Mouse (Mus musculus): ENCODE results near the gene Prss46. TPM values are rescaled to one million over a fixed set of nuclear protein-coding genes. Genes with fewer than 3 reads are reported as not detected.

The Prss46 gene
- total RNA-seq, 1 experiment from 2014 or later, result not detected

DNA sequence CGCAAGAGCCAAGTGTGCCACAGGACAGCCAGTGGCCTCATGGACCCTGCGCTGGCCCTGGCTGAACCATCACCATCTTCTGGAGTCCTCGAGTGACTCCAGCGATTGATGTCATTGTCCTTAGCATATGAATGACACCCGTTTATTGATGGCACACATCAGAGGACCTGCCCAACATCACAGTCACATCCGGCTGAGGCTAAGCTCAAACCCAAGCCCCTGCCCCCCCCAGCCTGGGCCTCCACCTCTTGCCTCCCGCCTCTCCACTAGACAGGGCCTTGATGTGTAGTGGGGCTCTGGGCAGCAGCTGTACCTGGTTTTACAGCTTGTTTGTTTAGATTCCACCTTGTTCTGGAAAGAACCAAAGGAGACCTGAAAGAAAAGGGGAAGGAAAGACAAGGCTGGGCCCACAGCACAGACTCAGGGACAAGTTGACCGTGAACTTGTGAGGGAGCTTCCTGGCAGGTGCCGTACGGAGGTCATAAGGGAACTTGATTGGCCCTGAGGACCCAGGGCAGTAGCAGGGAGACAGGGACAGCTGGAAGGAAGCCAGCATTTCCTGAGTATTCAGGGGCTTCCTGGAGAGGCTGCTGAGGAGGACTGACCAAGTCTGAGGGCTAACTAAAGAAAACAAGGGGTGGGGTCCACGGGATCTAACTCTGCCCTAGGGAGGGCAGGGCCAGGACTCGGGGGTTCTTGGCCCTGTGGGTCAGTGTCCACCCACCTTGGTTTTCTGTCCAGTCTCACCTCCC lies 46.9 kb downstream of the Prss46 start:
- no peak for ATAC-seq (ENCODE audit: extremely low read depth, insufficient number of reproducible peaks, low FRiP score, poor library complexity, severe bottlenecking)

GRCm38 (mm10) chr9:110892552-110892951 lies 48.2 kb downstream of the Prss46 start:
- ATAC-seq (ENCODE audit: extremely low read depth, insufficient number of reproducible peaks, low FRiP score, poor library complexity, severe bottlenecking), result no peak

GRCm38 (mm10) chr9:110893429-110893828 lies 49.1 kb downstream of the Prss46 start:
- no peak for ATAC-seq (ENCODE audit: extremely low read depth, insufficient number of reproducible peaks, low FRiP score, poor library complexity, severe bottlenecking)

- no peak for ATAC-seq (ENCODE audit: extremely low read depth, insufficient number of reproducible peaks, low FRiP score, poor library complexity, severe bottlenecking)
Observed at GRCm38 (mm10) chr9:110895507-110895906, 51.2 kb downstream of the Prss46 start.

DNA sequence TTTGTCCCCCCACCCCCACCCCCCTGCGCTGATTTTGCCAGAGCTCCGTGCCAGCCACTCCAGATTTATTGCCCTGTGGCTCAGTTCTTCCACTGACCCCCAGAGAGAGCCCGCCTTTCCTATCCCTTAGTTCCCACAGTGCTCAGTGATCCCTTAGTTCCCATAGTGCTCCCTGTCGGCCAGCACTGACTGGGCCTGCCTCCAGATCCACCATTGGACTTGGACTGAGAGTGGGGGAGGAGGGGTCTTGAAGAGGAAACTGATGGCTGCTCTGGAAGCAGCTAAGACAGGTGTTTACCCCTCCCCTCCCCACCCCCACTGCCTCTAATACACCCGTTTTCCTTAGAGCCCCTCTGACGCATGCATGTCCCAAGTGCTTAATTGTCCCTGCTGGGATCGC lies 51.7 kb downstream of the Prss46 start:
- ATAC-seq (ENCODE audit: extremely low read depth, insufficient number of reproducible peaks, low FRiP score, poor library complexity, severe bottlenecking), result no peak

DNA sequence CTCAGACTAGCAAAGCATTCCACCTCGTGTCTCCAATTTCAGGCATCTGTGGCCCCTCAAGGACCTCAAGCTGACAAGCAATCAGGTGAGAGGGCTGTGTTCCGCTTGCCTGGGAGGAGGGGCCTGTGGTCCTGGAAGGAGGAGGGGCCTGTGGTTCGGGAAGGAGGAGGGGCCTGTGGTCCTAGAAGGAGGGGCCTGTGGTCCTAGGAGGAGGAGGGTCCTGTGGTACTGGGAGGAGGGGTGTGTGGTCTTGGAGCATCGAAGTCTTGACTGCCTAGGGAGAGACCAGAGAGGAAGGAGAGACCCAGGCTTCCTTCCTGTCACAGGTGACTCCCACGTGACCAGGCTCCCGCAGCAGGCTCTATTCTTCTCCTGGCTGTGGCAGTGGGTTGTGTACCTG lies 52.3 kb downstream of the Prss46 start:
- peak; percentile 28; the same call in 1 of the 2 replicates for ATAC-seq (ENCODE audit: extremely low read depth, insufficient number of reproducible peaks, low FRiP score, poor library complexity, severe bottlenecking)

DNA sequence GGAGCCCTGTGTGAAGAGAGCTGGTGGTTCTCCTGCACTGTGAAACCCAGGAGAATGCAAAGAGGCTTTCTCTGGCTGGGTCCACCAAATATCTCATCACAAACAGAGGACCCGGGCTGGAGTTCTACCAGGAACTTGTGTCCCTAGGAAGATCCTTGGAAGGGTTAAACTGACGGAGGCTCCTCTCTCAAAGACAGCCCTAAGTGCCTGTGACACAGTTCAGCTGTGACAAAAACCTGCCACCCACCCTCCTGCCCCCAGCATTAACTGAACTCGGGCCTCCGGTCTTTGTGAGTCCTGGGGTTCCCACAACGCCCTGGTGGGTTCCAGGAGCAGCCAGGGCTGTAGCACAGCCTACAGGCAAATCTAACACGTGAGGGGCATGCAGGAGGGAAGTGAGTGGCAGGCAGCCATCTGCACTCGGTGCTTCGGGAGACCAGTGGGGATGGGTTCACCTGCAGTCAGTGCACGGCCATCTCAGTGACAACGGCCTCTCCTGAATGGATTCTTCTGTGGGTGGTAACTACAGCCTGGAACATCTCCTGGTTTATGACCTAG lies 55.2 kb downstream of the Prss46 start:
- ATAC-seq (ENCODE audit: extremely low read depth, insufficient number of reproducible peaks, low FRiP score, poor library complexity, severe bottlenecking), result no peak

DNA sequence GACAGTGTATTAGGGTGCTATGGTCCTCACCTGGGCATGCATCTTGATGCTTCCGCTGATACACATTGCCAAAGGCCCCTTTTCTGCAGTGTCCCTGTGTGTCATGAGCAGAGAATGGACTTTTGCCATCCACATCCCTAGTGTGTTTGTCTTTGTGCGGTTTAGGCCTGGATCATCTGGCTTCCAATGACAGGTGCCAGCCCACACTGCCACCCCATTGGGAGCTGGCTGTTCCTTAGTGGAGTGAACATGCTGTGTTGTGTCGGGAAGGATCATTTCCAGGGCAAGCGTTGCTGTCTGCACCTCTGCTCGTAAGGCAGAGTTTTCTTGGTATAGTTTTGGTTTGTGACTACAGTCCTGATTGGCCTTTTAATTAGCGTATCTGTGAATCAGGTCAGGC lies 56.9 kb downstream of the Prss46 start:
- no peak for ATAC-seq (ENCODE audit: extremely low read depth, insufficient number of reproducible peaks, low FRiP score, poor library complexity, severe bottlenecking)

DNA sequence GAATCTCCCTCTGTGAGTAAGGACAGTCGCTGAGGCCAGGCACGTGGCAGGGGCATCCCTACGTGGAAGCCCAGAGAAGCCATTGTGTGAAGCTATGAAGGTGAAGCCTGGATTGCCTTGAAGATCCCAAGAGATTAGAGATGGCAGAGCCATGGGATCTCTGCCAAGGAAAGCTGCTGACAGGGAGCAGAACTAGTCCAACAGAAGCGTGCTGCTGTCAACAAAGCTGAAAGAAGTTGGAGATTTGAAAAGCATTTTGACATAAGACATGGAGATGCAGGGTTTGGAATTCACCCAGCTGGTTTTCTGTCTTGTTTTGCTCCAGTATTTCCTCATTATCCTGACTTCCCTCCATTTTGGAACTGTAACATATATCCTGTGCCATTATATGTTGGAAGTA lies 58.0 kb downstream of the Prss46 start:
- no peak for ATAC-seq (ENCODE audit: extremely low read depth, insufficient number of reproducible peaks, low FRiP score, poor library complexity, severe bottlenecking)

Other genes starting within 250 kb of the Prss46 start
- gene Nradd, start 220.1 kb upstream of the Prss46 start, total RNA-seq (2017), result 13.8 and 14.0 TPM in 2 replicates
- gene Nbeal2, start 190.3 kb upstream of the Prss46 start, total RNA-seq (2017), result 110 and 138 TPM in 2 replicates
- 123 and 125 TPM in 2 replicates for gene Ccdc12, start 188.0 kb upstream of the Prss46 start, total RNA-seq (2017)
- gene Myl3, start 102.6 kb upstream of the Prss46 start, total RNA-seq (2017), result not detected in 2 replicates
- gene Pth1r, start 97.4 kb upstream of the Prss46 start, total RNA-seq (2017), result not detected in 2 replicates
- not detected in 2 replicates for gene Prss42, start 46.3 kb upstream of the Prss46 start, total RNA-seq (2017)
- gene Prss44, start 30.5 kb upstream of the Prss46 start, total RNA-seq (2017), result not detected in 2 replicates
- gene Prss43, start 17.8 kb upstream of the Prss46 start, total RNA-seq (2017), result not detected in 2 replicates
- not detected in 2 replicates for gene Prss45, start 9.9 kb upstream of the Prss46 start, total RNA-seq (2017)
- not detected in 2 replicates for gene Prss50, start 13.5 kb downstream of the Prss46 start, total RNA-seq (2017)
- gene Als2cl, start 35.4 kb downstream of the Prss46 start, total RNA-seq (2017), result 16.4 and 18.2 TPM in 2 replicates
- 2.6 and 2.9 TPM in 2 replicates for gene Tmie, start 35.6 kb downstream of the Prss46 start, total RNA-seq (2017)
- gene Fam240a, start 72.4 kb downstream of the Prss46 start, total RNA-seq (2017), result 1.4 TPM in 1 of 2 replicates, not detected in the other
- 0.49 and 1.0 TPM in 2 replicates for gene Tdgf1, start 101.7 kb downstream of the Prss46 start, total RNA-seq (2017)
- gene Lrrc2, start 107.0 kb downstream of the Prss46 start, total RNA-seq (2017), result not detected in 2 replicates
- not detected in 2 replicates for gene Rtp3, start 146.1 kb downstream of the Prss46 start, total RNA-seq (2017)
- 19.4 and 33.3 TPM in 2 replicates for gene Ltf, start 174.8 kb downstream of the Prss46 start, total RNA-seq (2017)
- gene Ccrl2, start 213.0 kb downstream of the Prss46 start, total RNA-seq (2017), result 12.0 and 12.5 TPM in 2 replicates